Mouse (Mus musculus) small intestine, adult 2 months (tissue): ENCODE measurements around the gene Arih1.

ENCODE experiments used
- CTCF ChIP-seq: fragments of 200-500 bp; IDR thresholded peaks from 2 replicates; pipeline ENCODE4 v1.5.1; 2012; ENCODE audit warnings: low read depth, mild to moderate bottlenecking, control low read depth, inconsistent platforms, low read length, moderate library complexity, mixed read lengths; ENCODE audit not compliant: insufficient replicate concordance, insufficient read length; ENCODE audit errors: extremely low read depth
- POLR2A ChIP-seq: fragments of 200-500 bp; IDR thresholded peaks from 2 replicates; pipeline ENCODE4 v1.6.1; 2012; ENCODE audit warnings: low read depth, mild to moderate bottlenecking, control low read depth, inconsistent platforms, low read length, moderate library complexity

DNA sequence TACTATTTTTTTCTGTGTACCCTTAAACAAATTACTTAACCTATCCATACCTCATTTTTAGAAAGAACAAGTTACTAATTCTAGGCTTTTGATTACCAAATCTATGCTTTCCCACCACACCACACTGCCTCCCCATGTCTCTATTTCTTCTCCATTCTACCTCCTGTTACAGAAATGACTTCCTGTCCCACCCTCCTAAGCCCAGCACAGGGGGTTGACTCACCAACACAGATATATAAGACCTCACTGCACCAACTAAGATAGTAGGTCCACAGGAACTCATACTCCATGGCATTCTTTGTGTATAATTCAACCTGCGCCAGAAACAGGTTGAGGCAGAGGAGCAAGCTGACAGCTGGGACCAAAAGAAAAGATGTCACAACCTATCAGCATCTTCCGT, 33.0 kb upstream of the Arih1 start:
- TF ChIP-seq CTCF (no peak), POLR2A (no peak)
